Mouse (Mus musculus) left cerebral cortex, adult 11 months (tissue): ENCODE measurements at regions not wholly inside any gene's neighbourhood (a gene's known extent, or its start where the extent isn't known, plus 50 kb on each side); places are given as distances from the start of the nearest gene placed in this dataset.
A peak's percentile ranks its signal among the peaks of the same experiment; 100 is the strongest.

Source experiments
- DNase-seq: peaks from one replicate; pipeline ENCODE4 v3.0.0; 2022; ENCODE audit warnings: low spot score

GRCm38 (mm10) chr4:28646154-28646553 lies 166.8 kb upstream of the Epha7 start:
- DNase-seq = no peak

GRCm38 (mm10) chr4:28659478-28659877 lies 153.5 kb upstream of the Epha7 start:
- no peak for DNase-seq

- DNase-seq = peak; percentile 4
These were observed 114.8 kb upstream of the Epha7 start for GRCm38 (mm10) chr4:28698171-28698570.

DNA sequence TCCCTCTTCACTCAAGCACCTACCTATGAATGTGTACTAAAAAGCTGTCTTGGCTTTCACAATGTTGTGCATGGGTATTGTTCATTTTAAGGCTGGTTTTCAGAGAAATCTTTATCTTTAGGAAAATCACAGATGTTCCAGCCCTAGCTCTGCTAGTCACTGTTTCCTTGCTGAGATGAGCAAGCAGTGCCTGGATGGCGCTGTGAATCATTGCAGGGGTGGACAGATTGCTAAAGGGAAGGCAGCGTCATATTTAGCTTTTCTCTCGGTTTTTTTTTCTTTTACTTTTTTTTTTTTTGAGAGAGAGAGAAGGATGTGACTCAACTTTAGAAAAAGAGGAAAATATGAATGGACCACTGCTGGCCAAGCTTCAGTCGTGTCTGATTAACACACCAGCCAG lies 112.5 kb upstream of the Epha7 start:
- peak; percentile 19 for DNase-seq

GRCm38 (mm10) chr4:28703356-28703755 lies 109.6 kb upstream of the Epha7 start:
- no peak for DNase-seq
